35 mouse cellular contexts compared by ENCODE assay signal in genomic region chr9:61189295-61189694, GRCm38 (mm10).
"Had no signal": no experiment of that assay in that cellular context is flagged by ENCODE, and none has a peak within 500 bp of the region (broad histone marks: within the 10 kb centered on the region; RNA-seq: fewer than 3 reads in every experiment).

No protein-coding gene starts in this region.

- H3K9me3 ChIP-seq: heart, embryonic 10.5 days; heart, embryonic 15.5 days; hindbrain, embryonic 15.5 days; intestine, embryonic 15.5 days; kidney, embryonic 15.5 days had no signal

- DNase-seq: heart, postnatal 10 days; heart, postnatal 14 days; heart, postnatal 36 days; heart, postnatal 4 days; kidney, adult 11 months; kidney, adult 18-20 months; kidney, adult 2 months; kidney, adult 8-10 months; kidney, adult 9 months; kidney, postnatal 10 days; kidney, postnatal 14 days; kidney, postnatal 25 days; kidney, postnatal 36 days; kidney, postnatal 4 days; layer of hippocampus, adult 9-11 months; layer of hippocampus, postnatal 36 days had no signal

- H3K27me3 ChIP-seq: hindbrain, embryonic 13.5 days; intestine, embryonic 15.5 days had no signal

- H3K4me3 ChIP-seq: heart, embryonic 10.5 days; heart, embryonic 12.5 days; heart, embryonic 13.5 days; heart, embryonic 15.5 days; hindbrain, embryonic 10.5 days; hindbrain, embryonic 12.5 days; hindbrain, embryonic 13.5 days; hindbrain, embryonic 15.5 days; intestine, embryonic 15.5 days; kidney, embryonic 15.5 days; layer of hippocampus, adult 2 months had no signal

- H3K9ac ChIP-seq: heart, embryonic 12.5 days; heart, embryonic 13.5 days; heart, embryonic 15.5 days; hindbrain, embryonic 12.5 days; hindbrain, embryonic 13.5 days; hindbrain, embryonic 14.5 days; hindbrain, embryonic 15.5 days; intestine, embryonic 15.5 days; kidney, embryonic 15.5 days had no signal

- ATAC-seq: hindbrain, embryonic 16.5 days; hindbrain, postnatal 0 days; inflammation-experienced regulatory T-cells, adult 6 months; intestine, embryonic 15.5 days; intestine, embryonic 16.5 days; intestine, postnatal 0 days had no signal

- H3K4me1 ChIP-seq: heart, embryonic 10.5 days; heart, embryonic 12.5 days; heart, embryonic 13.5 days; heart, embryonic 15.5 days; hindbrain, embryonic 15.5 days; intestine, embryonic 15.5 days; kidney, embryonic 15.5 days had no signal

- H3K27ac ChIP-seq: heart, embryonic 10.5 days; heart, embryonic 13.5 days; heart, embryonic 15.5 days; hindbrain, embryonic 10.5 days; hindbrain, embryonic 12.5 days; hindbrain, embryonic 13.5 days; hindbrain, embryonic 14.5 days; hindbrain, embryonic 15.5 days; hindbrain, postnatal 0 days; intestine, embryonic 15.5 days; kidney, embryonic 15.5 days; kidney, postnatal 0 days; layer of hippocampus, adult 2 months had no signal

- H3K4me2 ChIP-seq: heart, embryonic 11.5 days; heart, embryonic 12.5 days; heart, embryonic 13.5 days; heart, embryonic 15.5 days; hindbrain, embryonic 12.5 days; hindbrain, embryonic 13.5 days; hindbrain, embryonic 14.5 days; hindbrain, embryonic 15.5 days; intestine, embryonic 15.5 days; kidney, embryonic 15.5 days had no signal

- H3K36me3 ChIP-seq: heart, embryonic 10.5 days; heart, embryonic 12.5 days; heart, embryonic 13.5 days; heart, embryonic 15.5 days; hindbrain, embryonic 10.5 days; hindbrain, embryonic 12.5 days; hindbrain, embryonic 13.5 days; hindbrain, embryonic 15.5 days; intestine, embryonic 15.5 days; kidney, embryonic 15.5 days had no signal
